Comparison of ENCODE assay signal across 29 mouse cellular contexts in genomic region chr12:65364179-65364578, GRCm38 (mm10).
DNase-seq lines count a peak whose midpoint lies in the region; ATAC-seq and TF ChIP-seq lines count a peak whose summit lies in the region.
"Had no signal": no experiment of that assay in that cellular context is flagged by ENCODE, and none has a peak within 500 bp of the region (broad histone marks: within the 10 kb centered on the region; RNA-seq: fewer than 3 reads in every experiment).

No protein-coding gene starts in this region.

- no peaks in the 10 kb centered on the region for H3K27me3 ChIP-seq in kidney, postnatal 0 days (ENCODE audit: insufficient read depth, low read length)
- H3K27me3 ChIP-seq in CH12.LX (replicated peaks) (no peaks in the 10 kb centered on the region), Patski (peaks cover 13% of the 10 kb centered on the region)
- H3K27me3 ChIP-seq: embryonic facial prominence, embryonic 12.5 days; forebrain, embryonic 15.5 days; hindbrain, embryonic 12.5 days; limb, embryonic 13.5 days; liver, embryonic 12.5 days; midbrain, embryonic 15.5 days; neural tube, embryonic 12.5 days had no signal

- no peaks in the 10 kb centered on the region for H3K36me3 ChIP-seq in kidney, postnatal 0 days (ENCODE audit: insufficient read depth, low read length)
- H3K36me3 ChIP-seq in CH12.LX (replicated peaks in 1 of 2; ENCODE audit: control insufficient read depth in 1 of 2, insufficient read depth in 1 of 2, low read length in 1 of 2) = no peaks in the 10 kb centered on the region
- H3K36me3 ChIP-seq: embryonic facial prominence, embryonic 12.5 days; forebrain, embryonic 15.5 days; hindbrain, embryonic 12.5 days; limb, embryonic 13.5 days; liver, embryonic 12.5 days; midbrain, embryonic 15.5 days; neural tube, embryonic 12.5 days had no signal

- CTCF ChIA-PET in Patski (lab: Charles Lee) = interaction anchor here (0.7 kb wide), 1 partner anchor 18 kb away, joined by 3 read pairs; no protein-coding TSS in a partner anchor

- no peak for TF ChIP-seq EP300 in CH12.LX (IDR thresholded peaks at IDR 0.05; ENCODE audit: low read length)

- dilution Hi-C loops in CH12.LX (cut with MboI; ENCODE audit: extremely low pct_ligation_motif_present, extremely low pct_unique_long_range_greater_than_20kb, low sequenced_read_pairs) = no loop called here

- no peak for ATAC-seq in kidney, postnatal 0 days (replicated peaks; ENCODE audit: low FRiP score, low read depth)
- no peak for ATAC-seq in Patski
- ATAC-seq: forebrain, embryonic 15.5 days; liver, embryonic 12.5 days; midbrain, embryonic 15.5 days had no signal

- POLR2A ChIA-PET in Patski (lab: Charles Lee) = no interaction called here

- no peak overlapping the region for H3K4me3 ChIP-seq in kidney, postnatal 0 days (replicated peaks; ENCODE audit: low read depth, low read length)
- no peak overlapping the region for H3K4me3 ChIP-seq in CH12.LX (replicated peaks in 1 of 3; ENCODE audit: low read depth in 2 of 3, low read length in 2 of 3, poor library complexity in 1 of 3)
- H3K4me3 ChIP-seq: embryonic facial prominence, embryonic 12.5 days; forebrain, embryonic 15.5 days; gastrocnemius, adult 2 months; hindbrain, embryonic 12.5 days; limb, embryonic 13.5 days; liver, embryonic 12.5 days; midbrain, embryonic 15.5 days; neural tube, embryonic 12.5 days had no signal

- TF ChIP-seq POLR2A in CH12.LX (IDR thresholded peaks at IDR 0.05; ENCODE audit: low read depth, low read length) = no peak

- H3K9ac ChIP-seq in kidney, postnatal 0 days (ENCODE audit: low read depth, low read length) = no peak overlapping the region
- H3K9ac ChIP-seq in CH12.LX (ENCODE audit: insufficient read depth, low read depth) = no peak overlapping the region
- H3K9ac ChIP-seq: embryonic facial prominence, embryonic 12.5 days; forebrain, embryonic 15.5 days; hindbrain, embryonic 12.5 days; limb, embryonic 13.5 days; liver, embryonic 12.5 days; midbrain, embryonic 15.5 days; neural tube, embryonic 12.5 days had no signal

- no peaks in the 10 kb centered on the region for H3K9me3 ChIP-seq in kidney, postnatal 0 days (replicated peaks; ENCODE audit: low read length)
- no peaks in the 10 kb centered on the region for H3K9me3 ChIP-seq in CH12.LX (replicated peaks; ENCODE audit: low read length)
- H3K9me3 ChIP-seq: embryonic facial prominence, embryonic 12.5 days; forebrain, embryonic 15.5 days; hindbrain, embryonic 12.5 days; limb, embryonic 13.5 days; liver, embryonic 12.5 days; midbrain, embryonic 15.5 days; neural tube, embryonic 12.5 days had no signal

- H3K27ac ChIP-seq in kidney, postnatal 0 days = no peak overlapping the region
- no peak overlapping the region for H3K27ac ChIP-seq in CH12.LX (ENCODE audit: insufficient read depth, low read depth)
- H3K27ac ChIP-seq: embryonic facial prominence, embryonic 12.5 days; forebrain, embryonic 15.5 days; gastrocnemius, adult 2 months; hindbrain, embryonic 12.5 days; limb, embryonic 13.5 days; liver, embryonic 12.5 days; midbrain, embryonic 15.5 days; neural tube, embryonic 12.5 days had no signal

- no peak for DNase-seq in kidney, postnatal 0 days (ENCODE audit: low spot score)
- DNase-seq in kidney, postnatal 36 days = no peak
- DNase-seq in 416B (ENCODE audit: low read depth) (peak; percentile 10), CH12.LX (ENCODE audit: extremely low read depth) (no peak), Patski (ENCODE audit: low read depth, low spot score) (no peak)
- no peak for DNase-seq in cerebellum, adult 11-12 months
- no peak for DNase-seq in kidney, postnatal 10 days
- no peak for DNase-seq in urinary bladder, postnatal 4 days (ENCODE audit: low spot score in 2 of 2)
- DNase-seq: adrenal gland, postnatal 14 days; cerebellum, adult 18-20 months; cerebellum, postnatal 10 days; gastrocnemius, adult 2 months; gastrocnemius, postnatal 36 days; heart, adult 18-20 months; heart, postnatal 36 days; kidney, adult 11 months; lung, adult 18-20 months; lung, postnatal 10 days; right cerebral cortex, postnatal 4 days; thymus, adult 2 months; thymus, postnatal 36 days had no signal

- no peaks in the 10 kb centered on the region for H3K79me2 ChIP-seq in CH12.LX (replicated peaks; ENCODE audit: control insufficient read depth, extremely low read depth, insufficient read depth, poor library complexity, severe bottlenecking)

- peak; percentile 49 for TF ChIP-seq CTCF in kidney, postnatal 0 days (IDR thresholded peaks at IDR 0.05; ENCODE audit: low read depth)
- TF ChIP-seq CTCF in CH12.LX (conservative IDR thresholded peaks at IDR 0.05 in 1 of 2, IDR thresholded peaks at IDR 0.05 in 1 of 2; ENCODE audit: low read depth in 2 of 2, low read length in 2 of 2) (no peak; a peak in 1 of 4 replicates), Patski (IDR thresholded peaks at IDR 0.05) (peak; percentile 43)

- peak; percentile 16 for TF ChIP-seq RAD21 in CH12.LX (IDR thresholded peaks at IDR 0.05; ENCODE audit: low read depth, low read length)

- no peaks in the 10 kb centered on the region for H3K4me1 ChIP-seq in kidney, postnatal 0 days (replicated peaks; ENCODE audit: insufficient read depth, low read length)
- no peaks in the 10 kb centered on the region for H3K4me1 ChIP-seq in CH12.LX (ENCODE audit: control insufficient read depth in 1 of 2, insufficient read depth in 2 of 2)
- H3K4me1 ChIP-seq: embryonic facial prominence, embryonic 12.5 days; forebrain, embryonic 15.5 days; hindbrain, embryonic 12.5 days; limb, embryonic 13.5 days; liver, embryonic 12.5 days; midbrain, embryonic 15.5 days; neural tube, embryonic 12.5 days had no signal

- whole genome bisulfite sequencing in kidney, postnatal 0 days = 66% methylated on average over 4 of the region's 4 CpGs

- in situ Hi-C loops in CH12.LX (cut with MboI; ENCODE audit: low pct_ligation_motif_present, low pct_unique_long_range_greater_than_20kb, low sequenced_read_pairs) = no loop called here
- in situ Hi-C loops in Patski (cut with MboI; ENCODE audit: low pct_unique_long_range_greater_than_20kb) = no loop called here

- H3K4me2 ChIP-seq in kidney, postnatal 0 days (ENCODE audit: low read length) = no peak overlapping the region
- H3K4me2 ChIP-seq in CH12.LX (ENCODE audit: insufficient read depth, low read depth, poor library complexity, severe bottlenecking) = no peak overlapping the region
- H3K4me2 ChIP-seq: embryonic facial prominence, embryonic 12.5 days; forebrain, embryonic 15.5 days; heart, embryonic 11.5 days; hindbrain, embryonic 12.5 days; limb, embryonic 13.5 days; liver, embryonic 12.5 days; midbrain, embryonic 15.5 days; neural tube, embryonic 12.5 days had no signal

TF ChIP-seq in CH12.LX, 34 proteins besides CTCF, POLR2A, EP300 and RAD21:
- TF ChIP-seq CHD2 (IDR thresholded peaks at IDR 0.05; ENCODE audit: low read length) (no peak), JUN (IDR thresholded peaks at IDR 0.05; ENCODE audit: insufficient read depth, low read depth, low read length) (no peak), NRF1 (IDR thresholded peaks at IDR 0.05; ENCODE audit: low read depth, low read length) (no peak), BHLHE40 (IDR thresholded peaks at IDR 0.05; ENCODE audit: low read depth, low read length) (no peak), GABPA (IDR thresholded peaks at IDR 0.05; ENCODE audit: insufficient replicate concordance, low read depth, low read length) (no peak), ZKSCAN1 (IDR thresholded peaks at IDR 0.05; ENCODE audit: borderline replicate concordance, low read depth, low read length) (no peak), TBP (conservative IDR thresholded peaks at IDR 0.05; ENCODE audit: low read depth, low read length) (no peak), SIN3A (IDR thresholded peaks at IDR 0.05; ENCODE audit: low read length) (no peak), MAZ (IDR thresholded peaks at IDR 0.05; ENCODE audit: low read depth, low read length) (no peak), JUND (conservative IDR thresholded peaks at IDR 0.05; ENCODE audit: low read depth, low read length) (no peak)

Comparison
In these comparisons a context has a peak if more than half of its experiments do, and no peak if none do; other contexts are left out.
1. CTCF ChIP-seq: peak in kidney, postnatal 0 days (single experiment) and Patski (single experiment); none in CH12.LX (0 of 2).